Mouse (Mus musculus) spleen, adult 2 months (tissue): ENCODE measurements around the gene Ces1a.

Experiments used
- CTCF ChIP-seq: fragments of 200-500 bp; IDR thresholded peaks from 2 replicates; pipeline ENCODE4 v1.5.1; 2011; ENCODE audit warnings: mild to moderate bottlenecking, inconsistent platforms; ENCODE audit not compliant: insufficient read depth, insufficient read length, insufficient replicate concordance; ENCODE audit errors: extremely low read depth
- POLR2A ChIP-seq: fragments of 200-500 bp; IDR thresholded peaks from 2 replicates; pipeline ENCODE4 v1.6.1; 2011; ENCODE audit warnings: low read depth, low read length, inconsistent platforms

DNA sequence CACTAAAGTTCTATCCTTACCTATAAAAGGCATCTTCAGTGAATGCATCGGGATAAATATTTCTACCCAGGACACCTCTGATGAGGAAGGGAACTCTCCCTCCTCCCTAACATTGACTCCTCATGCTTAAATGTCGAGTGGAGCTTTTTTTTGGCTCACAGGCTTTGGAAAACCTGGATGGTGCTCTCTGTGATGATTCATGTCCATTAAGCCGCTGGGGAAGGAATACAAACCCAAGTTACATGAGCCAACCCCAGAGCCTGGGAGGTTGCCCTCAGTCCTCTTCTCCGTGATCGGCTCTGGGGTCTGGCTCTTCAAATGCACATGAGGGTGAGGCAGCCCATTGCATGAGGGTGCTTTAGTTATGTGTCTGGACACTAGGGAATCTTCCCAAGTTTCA, 71.3 kb downstream of the Ces1a start:
- no peak for TF ChIP-seq CTCF
- TF ChIP-seq POLR2A: no peak
